Mouse (Mus musculus) limb, embryonic 14.5 days (tissue): ENCODE data around the gene Dnah8. TPM values are rescaled to one million over a fixed set of nuclear protein-coding genes. Genes with fewer than 3 reads are reported as not detected.

Experiments
- ATAC-seq: fragments of 200-750 bp; cut with Nextera tagmentation; 2 replicates; pipeline ENCODE4 v1.8.0; 2017; ENCODE audit warnings: low read depth, moderate number of reproducible peaks, moderate TSS enrichment; ENCODE audit not compliant: low FRiP score
- DNase-seq: peaks from one replicate; pipeline ENCODE4 v3.0.0-alpha.2; 2015; ENCODE audit warnings: low spot score
- H3K27ac ChIP-seq: fragments of 300-500 bp; sonication (generic); replicated peaks from 2 replicates; pipeline ENCODE4 v1.5.1; 2014; ENCODE audit warnings: low read depth, mild to moderate bottlenecking, low read length, moderate library complexity, mixed read lengths
- H3K27me3 ChIP-seq: fragments of 300-500 bp; sonication (generic); 2 replicates; pipeline ENCODE4 v1.6.1; 2014; ENCODE audit warnings: low read length, mixed read lengths; ENCODE audit not compliant: control insufficient read depth, insufficient read depth
- H3K36me3 ChIP-seq: fragments of 300-500 bp; sonication (generic); 2 replicates; pipeline ENCODE4 v1.6.1; 2014; ENCODE audit warnings: mild to moderate bottlenecking, low read length, moderate library complexity, mixed read lengths; ENCODE audit not compliant: control insufficient read depth, insufficient read depth
- H3K4me1 ChIP-seq: fragments of 300-500 bp; sonication (generic); 2 replicates; pipeline ENCODE4 v1.6.1; 2014; ENCODE audit warnings: antibody characterized with exemption, low read length, mixed read lengths; ENCODE audit not compliant: control insufficient read depth, insufficient read depth
- H3K4me2 ChIP-seq: fragments of 300-500 bp; sonication (generic); replicated peaks from 2 replicates; pipeline ENCODE4 v1.6.1; 2014; ENCODE audit warnings: low read depth, mild to moderate bottlenecking, low read length, moderate library complexity; ENCODE audit not compliant: severe bottlenecking
- H3K4me3 ChIP-seq: fragments of 300-500 bp; sonication (generic); replicated peaks from 2 replicates; pipeline ENCODE4 v1.5.1; 2014; ENCODE audit warnings: low read length
- H3K9ac ChIP-seq: fragments of 300-500 bp; sonication (generic); 2 replicates; pipeline ENCODE4 v1.6.1; 2014; ENCODE audit warnings: mild to moderate bottlenecking, low read depth, low read length, moderate library complexity; ENCODE audit not compliant: severe bottlenecking
- H3K9me3 ChIP-seq: fragments of 300-500 bp; sonication (generic); 2 replicates; pipeline ENCODE4 v1.6.1; 2016; ENCODE audit warnings: low read length; ENCODE audit not compliant: control insufficient read depth
- POLR2A ChIP-seq: fragments of 200-500 bp; IDR thresholded peaks from 2 replicates; pipeline ENCODE4 v1.8.0; 2012; ENCODE audit warnings: inconsistent platforms, mild to moderate bottlenecking, moderate library complexity, borderline replicate concordance; ENCODE audit not compliant: insufficient read depth, insufficient read length; ENCODE audit errors: extremely low read depth
- WGBS: fragments of 180-500 bp; shearing (Covaris S2); extraction: QIAGEN DNeasy Blood & Tissue Kit; methylation state at CpG from one replicate; pipeline ENCODE4 v1.1.7; 2014; 5-methylcytosine and 5-hydroxymethylcytosine counted together
- polyA plus RNA-seq, 2 experiments: library from polyadenylated mRNA; depleted of rRNA in 1 of 2; stranded (reverse) in 1 of 2; unstranded in 1 of 2; fragments of >200 nt; fragmentation: Nextera tagmentation in 1 of 2; extraction: Ambion mirVana in 1 of 2; gene quantifications; 2 replicates each; pipeline versions ENCODE4 v1.2.1 to v1.2.3; 2012 to 2014

The Dnah8 gene
- polyA plus RNA-seq, 2 experiments: 0.69 to 2.1 TPM

- Histone ChIP-seq H3K36me3 (no peaks in the 10 kb centered on the region), H3K9me3 (no peaks in the 10 kb centered on the region), H3K4me1 (peaks cover 18% of the 10 kb centered on the region), H3K27ac (no peak overlapping the region), H3K9ac (no peak overlapping the region), H3K4me3 (no peak overlapping the region), H3K27me3 (no peaks in the 10 kb centered on the region), H3K4me2 (no peak overlapping the region)
- DNase-seq (no peak), ATAC-seq (no peak)
- no peak for TF ChIP-seq POLR2A
These were observed 10.8 kb upstream of the Dnah8 start for GRCm38 (mm10) chr17:30613350-30613749.

- H3K36me3 ChIP-seq: no peaks in the 10 kb centered on the region
- no peak for TF ChIP-seq POLR2A
- H3K4me2 ChIP-seq: no peak overlapping the region
- H3K27me3 ChIP-seq: no peaks in the 10 kb centered on the region
- no peak overlapping the region for H3K9ac ChIP-seq
- no peak for DNase-seq
- WGBS: 88% methylated on average over 5 of the region's 5 CpGs
- ATAC-seq: no peak
- H3K4me3 ChIP-seq: no peak overlapping the region
- H3K4me1 ChIP-seq: peaks cover 7% of the 10 kb centered on the region
- H3K27ac ChIP-seq: no peak overlapping the region
- H3K9me3 ChIP-seq: no peaks in the 10 kb centered on the region
These were observed 8.0 kb upstream of the Dnah8 start for GRCm38 (mm10) chr17:30616203-30616602.

GRCm38 (mm10) chr17:30618136-30618891 lies 5.8 kb upstream of the Dnah8 start:
- no peak for ATAC-seq
- Histone ChIP-seq H3K4me3 (no peak overlapping the region), H3K27ac (no peak overlapping the region), H3K9me3 (no peaks in the 10 kb centered on the region), H3K27me3 (no peaks in the 10 kb centered on the region), H3K9ac (no peak overlapping the region), H3K36me3 (no peaks in the 10 kb centered on the region), H3K4me1 (no peaks in the 10 kb centered on the region), H3K4me2 (no peak overlapping the region)
- DNase-seq: no peak
- TF ChIP-seq POLR2A: no peak
- 85% methylated on average over 3 of the region's 3 CpGs for WGBS

GRCm38 (mm10) chr17:30619153-30619552 lies 5.0 kb upstream of the Dnah8 start:
- Histone ChIP-seq H3K4me1 (no peaks in the 10 kb centered on the region), H3K4me2 (no peak overlapping the region), H3K9ac (no peak overlapping the region), H3K9me3 (no peaks in the 10 kb centered on the region), H3K4me3 (no peak overlapping the region), H3K27ac (no peak overlapping the region), H3K36me3 (no peaks in the 10 kb centered on the region), H3K27me3 (no peaks in the 10 kb centered on the region)
- WGBS: 29% methylated on average over 2 of the region's 2 CpGs
- ATAC-seq (no peak), DNase-seq (no peak)
- no peak for TF ChIP-seq POLR2A

GRCm38 (mm10) chr17:30620548-30620947 lies 3.6 kb upstream of the Dnah8 start:
- Histone ChIP-seq H3K27ac (no peak overlapping the region), H3K27me3 (no peaks in the 10 kb centered on the region), H3K4me2 (no peak overlapping the region), H3K36me3 (no peaks in the 10 kb centered on the region), H3K9ac (no peak overlapping the region), H3K9me3 (no peaks in the 10 kb centered on the region), H3K4me1 (no peaks in the 10 kb centered on the region), H3K4me3 (no peak overlapping the region)
- WGBS: 25% methylated on average over 2 of the region's 2 CpGs
- no peak for ATAC-seq
- DNase-seq: no peak
- no peak for TF ChIP-seq POLR2A
